28 mouse cellular contexts compared by ENCODE assay signal in genomic region chr9:80280724-80281123, GRCm38 (mm10).
"Had no signal": no experiment of that assay in that cellular context is flagged by ENCODE, and none has a peak within 500 bp of the region (broad histone marks: within the 10 kb centered on the region; RNA-seq: fewer than 3 reads in every experiment).

No protein-coding gene starts in this region.

- H3K27ac ChIP-seq: embryonic facial prominence, embryonic 10.5 days; embryonic facial prominence, embryonic 12.5 days; embryonic facial prominence, embryonic 13.5 days; embryonic facial prominence, embryonic 15.5 days; forebrain, embryonic 10.5 days; forebrain, embryonic 12.5 days; forebrain, embryonic 13.5 days; forebrain, embryonic 15.5 days; gastrocnemius, adult 2 months had no signal

- H3K9ac ChIP-seq: embryonic facial prominence, embryonic 12.5 days; embryonic facial prominence, embryonic 13.5 days; embryonic facial prominence, embryonic 15.5 days; forebrain, embryonic 12.5 days; forebrain, embryonic 13.5 days; forebrain, embryonic 15.5 days; forebrain, postnatal 0 days had no signal

- ATAC-seq: forebrain, embryonic 13.5 days; forebrain, embryonic 14.5 days; forebrain, embryonic 15.5 days; forebrain, embryonic 16.5 days; forebrain, postnatal 0 days had no signal

- H3K4me1 ChIP-seq: embryonic facial prominence, embryonic 13.5 days; embryonic facial prominence, embryonic 15.5 days; forebrain, embryonic 12.5 days; forebrain, embryonic 13.5 days; forebrain, embryonic 15.5 days had no signal

- H3K9me3 ChIP-seq: embryonic facial prominence, embryonic 10.5 days; embryonic facial prominence, embryonic 12.5 days; embryonic facial prominence, embryonic 13.5 days; embryonic facial prominence, embryonic 15.5 days; forebrain, embryonic 10.5 days; forebrain, embryonic 12.5 days; forebrain, embryonic 13.5 days; forebrain, embryonic 15.5 days had no signal

- H3K27me3 ChIP-seq: embryonic facial prominence, embryonic 12.5 days; embryonic facial prominence, embryonic 13.5 days; embryonic facial prominence, embryonic 15.5 days; forebrain, embryonic 15.5 days had no signal

- DNase-seq: cerebellum, adult 2 months; cerebellum, adult 8-10 months; cerebellum, adult 9-10 months; cerebellum, adult 9-11 months; cerebellum, postnatal 10 days; cerebellum, postnatal 14 days; cerebellum, postnatal 25 days; cerebellum, postnatal 36 days; embryo, embryonic 11 days; forebrain, postnatal 0 days; gastrocnemius, adult 2 months; gastrocnemius, postnatal 10 days; gastrocnemius, postnatal 14 days; gastrocnemius, postnatal 25 days; gastrocnemius, postnatal 36 days; heart, adult 11 months; heart, adult 18-20 months had no signal

- H3K36me3 ChIP-seq: embryonic facial prominence, embryonic 10.5 days; embryonic facial prominence, embryonic 12.5 days; forebrain, embryonic 10.5 days; forebrain, embryonic 12.5 days had no signal

- H3K4me2 ChIP-seq: embryonic facial prominence, embryonic 12.5 days; embryonic facial prominence, embryonic 13.5 days; embryonic facial prominence, embryonic 15.5 days; forebrain, embryonic 12.5 days; forebrain, embryonic 13.5 days; forebrain, embryonic 15.5 days had no signal

- H3K4me3 ChIP-seq: embryonic facial prominence, embryonic 10.5 days; embryonic facial prominence, embryonic 12.5 days; embryonic facial prominence, embryonic 13.5 days; embryonic facial prominence, embryonic 15.5 days; erythroblast, embryonic 14.5 days; forebrain, embryonic 10.5 days; forebrain, embryonic 12.5 days; forebrain, embryonic 13.5 days; forebrain, embryonic 15.5 days; gastrocnemius, adult 2 months had no signal
